Mouse (Mus musculus) neutrophil, adult 65 days (primary cell): Measurements from ENCODE around the gene Sytl4. TPM values are rescaled to one million over a fixed set of nuclear protein-coding genes. Genes with fewer than 3 reads are reported as not detected.

Experiments used
- total RNA-seq: library from RNA; stranded (reverse); gene quantifications from 2 replicates; pipeline ENCODE4 v1.2.4, GENCODE M21; 2023

Sytl4 gene
- 0.18 and 0.28 TPM in 2 replicates for total RNA-seq

GRCm38 (mm10) chrX:133981231-133982002 is at the start of gene Sytl4:
TSS of gene Sytl4 (minus strand) at chrX:133981812.

GRCm38 (mm10) chrX:133908261-133908660 is 73.4 kb downstream of the Sytl4 start, which contains the start of gene Srpx2:
TSS of gene Srpx2 (plus strand) at chrX:133908426.

GRCm38 (mm10) chrX:133898014-133898542 is 83.5 kb downstream of the Sytl4 start, which contains the start of gene Tspan6:
TSS of gene Tspan6 (minus strand) at chrX:133898429.

Other genes starting within 250 kb of the Sytl4 start
- not detected in 2 replicates for gene Tnmd, start 130.8 kb downstream of the Sytl4 start, total RNA-seq
- 0.88 TPM in 1 of 2 replicates, not detected in the other for gene Tspan6, start 83.4 kb downstream of the Sytl4 start, total RNA-seq
- not detected in 2 replicates for gene Srpx2, start 73.4 kb downstream of the Sytl4 start, total RNA-seq
- 15.8 and 18.8 TPM in 2 replicates for gene Cstf2, start 77.4 kb upstream of the Sytl4 start, total RNA-seq
- gene Xkrx, start 180.3 kb upstream of the Sytl4 start, total RNA-seq: 0.32 and 0.47 TPM in 2 replicates
- not detected in 2 replicates for gene Arl13a, start 205.7 kb upstream of the Sytl4 start, total RNA-seq
- not detected in 2 replicates for gene Nox1, start 240.1 kb upstream of the Sytl4 start, total RNA-seq